Mouse (Mus musculus) urinary bladder, postnatal 14 days (tissue): ENCODE measurements around the gene Plaur.

ENCODE experiments used
- DNase-seq: peaks from one replicate; pipeline ENCODE4 v3.0.0; 2021; ENCODE audit warnings: low spot score

Plaur gene

DNA sequence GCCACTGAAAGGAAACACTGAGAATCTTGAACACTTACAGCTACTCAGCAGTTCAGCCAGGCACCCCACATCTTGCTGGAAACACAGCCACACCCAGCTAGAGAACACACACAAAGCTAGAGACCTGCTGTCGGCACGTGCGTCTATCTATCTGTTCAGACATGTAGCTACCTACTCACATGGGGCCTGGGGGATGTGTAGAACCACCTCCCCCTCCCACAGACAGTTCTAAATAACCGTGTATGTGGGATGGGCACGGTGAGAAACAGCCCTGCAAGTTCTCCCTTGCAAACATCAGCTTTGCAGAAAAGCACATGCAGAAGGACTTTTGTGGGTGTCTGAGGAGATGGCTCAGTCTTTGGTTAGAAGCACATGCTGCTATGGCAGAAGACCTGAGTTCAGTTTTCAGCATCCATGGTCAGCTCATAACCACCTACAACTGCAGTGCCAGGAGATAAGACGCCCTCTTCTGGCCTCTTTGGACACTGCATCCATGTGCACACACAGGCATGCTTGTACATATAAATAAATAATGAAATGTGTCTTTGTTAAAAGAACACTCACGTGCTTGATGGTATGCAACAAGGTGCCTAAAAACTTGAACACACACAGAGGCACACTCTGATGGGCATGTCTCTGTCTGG lies 15.5 kb upstream of the Plaur start:
- no peak for DNase-seq

DNA sequence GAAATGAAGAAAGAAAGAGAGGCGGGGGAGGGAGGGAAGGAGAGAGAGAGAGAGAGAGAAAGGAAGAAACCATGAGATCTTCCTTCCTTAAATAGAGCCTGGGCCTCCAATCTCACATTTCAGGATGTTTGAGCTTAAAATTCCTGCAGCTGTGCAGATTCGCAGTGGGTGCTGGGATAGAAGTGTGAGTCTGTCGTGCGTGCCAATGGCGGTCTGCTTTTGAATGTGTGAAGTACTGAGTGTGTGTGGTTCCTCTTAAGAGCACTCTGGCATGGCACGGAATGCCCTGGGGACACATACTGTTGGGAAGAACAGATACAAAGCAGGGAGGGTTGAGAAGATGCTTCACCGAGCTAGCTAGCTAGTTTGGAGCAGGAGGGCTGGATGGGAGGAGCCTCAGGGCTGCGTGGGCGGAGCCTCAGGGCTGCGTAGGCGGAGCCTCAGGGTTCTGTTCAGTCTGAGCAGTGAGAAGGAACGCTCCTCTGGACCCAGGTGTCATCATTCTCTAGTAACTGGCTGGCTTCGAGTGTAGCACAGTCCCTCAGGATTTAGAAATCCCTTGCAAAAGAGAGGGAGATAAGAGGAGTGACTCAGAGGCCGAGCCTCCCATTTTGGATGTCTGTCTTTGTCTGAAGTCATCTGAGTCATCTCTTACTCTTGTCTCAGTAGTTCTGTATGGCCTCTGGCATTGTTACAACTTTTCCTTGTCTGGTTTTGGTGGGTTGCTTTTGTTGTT lies 13.3 kb upstream of the Plaur start:
- peak; percentile 36 for DNase-seq

DNA sequence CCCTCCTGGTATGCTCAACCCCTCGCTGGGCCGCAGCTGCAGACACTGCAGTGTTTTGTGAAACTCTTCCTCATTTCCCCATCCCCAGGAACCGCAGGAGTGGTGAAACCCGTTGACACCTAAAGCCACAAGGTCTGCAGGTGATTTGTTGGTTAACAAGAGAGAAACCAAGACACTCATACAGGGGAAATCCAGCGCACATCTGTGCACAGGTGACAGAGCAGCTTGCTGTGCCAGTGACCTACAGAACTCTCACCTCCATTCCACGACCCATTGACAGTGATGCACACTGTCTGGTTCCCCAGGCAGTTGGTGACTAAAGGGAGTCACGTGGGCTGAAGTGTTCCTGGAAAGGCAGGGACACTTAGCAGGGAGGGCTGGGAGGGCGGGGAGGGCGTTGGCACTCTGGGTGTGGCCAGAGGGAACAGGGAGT lies 11.7 kb upstream of the Plaur start:
- no peak for DNase-seq

DNA sequence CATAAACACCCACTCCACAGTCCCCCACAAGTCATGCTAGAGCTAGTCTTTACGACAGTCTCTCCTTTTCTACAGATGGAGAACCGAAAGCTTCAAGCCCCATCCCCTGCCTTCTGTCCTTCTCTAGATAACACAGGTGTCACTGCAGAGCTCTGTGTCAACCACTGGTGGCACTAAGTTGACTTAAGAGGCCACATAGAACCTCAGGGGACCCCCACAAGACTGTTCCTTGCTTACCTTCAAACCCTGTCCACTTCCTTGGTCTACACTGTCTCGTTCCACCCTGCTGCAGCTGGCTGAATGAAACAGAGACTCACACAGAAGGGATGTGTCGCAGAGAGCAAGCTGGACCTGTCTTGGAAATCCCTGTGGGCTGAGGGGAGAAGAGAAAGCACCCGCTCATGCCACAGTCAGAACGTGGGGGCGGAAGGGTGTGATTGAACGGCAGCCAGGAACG lies 10.4 kb upstream of the Plaur start, which contains the start of gene Irgc1:
Gene Irgc1 (minus strand): TSS at position 443 of the 457 bp plus-strand sequence.
- no peak for DNase-seq

DNA sequence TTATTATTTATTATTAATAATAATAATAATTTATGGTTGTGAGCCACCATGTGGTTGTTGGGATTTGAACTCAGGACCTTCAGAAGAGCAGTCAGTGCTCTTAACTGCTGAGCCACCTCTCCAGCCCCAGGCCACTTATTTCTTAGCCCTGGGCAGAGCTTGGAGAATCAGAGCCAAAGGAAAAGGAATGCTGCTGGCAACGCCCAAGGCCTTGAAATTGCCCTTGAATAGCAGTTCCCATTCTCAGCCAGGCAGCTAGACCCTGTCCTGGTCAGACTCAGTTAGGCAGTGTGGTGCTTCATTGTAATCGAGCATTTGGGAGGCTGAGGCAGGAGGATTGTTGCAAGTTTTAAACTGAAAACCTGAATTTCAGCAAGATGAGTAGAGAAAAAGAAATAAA lies 8.1 kb upstream of the Plaur start:
- DNase-seq, result no peak

DNA sequence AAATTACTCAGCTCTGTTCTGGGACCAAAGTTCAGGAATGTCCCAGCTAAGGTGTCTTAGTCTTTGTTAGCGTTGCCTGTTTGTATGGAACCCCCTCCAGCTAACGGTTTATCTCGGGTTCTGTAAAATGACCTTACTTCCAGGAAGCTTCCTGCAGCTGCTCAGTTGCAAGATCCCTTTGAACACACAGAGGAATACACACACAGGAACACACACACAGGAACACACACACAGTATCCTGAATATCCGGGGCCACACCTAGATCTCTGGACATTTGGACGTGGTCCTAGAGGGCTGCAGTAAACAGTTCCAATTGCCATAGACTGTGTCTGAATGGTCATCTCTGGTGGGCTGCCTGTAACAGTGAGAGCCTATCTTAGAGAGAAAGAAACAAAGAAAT lies 6.6 kb upstream of the Plaur start:
- DNase-seq, result no peak

DNA sequence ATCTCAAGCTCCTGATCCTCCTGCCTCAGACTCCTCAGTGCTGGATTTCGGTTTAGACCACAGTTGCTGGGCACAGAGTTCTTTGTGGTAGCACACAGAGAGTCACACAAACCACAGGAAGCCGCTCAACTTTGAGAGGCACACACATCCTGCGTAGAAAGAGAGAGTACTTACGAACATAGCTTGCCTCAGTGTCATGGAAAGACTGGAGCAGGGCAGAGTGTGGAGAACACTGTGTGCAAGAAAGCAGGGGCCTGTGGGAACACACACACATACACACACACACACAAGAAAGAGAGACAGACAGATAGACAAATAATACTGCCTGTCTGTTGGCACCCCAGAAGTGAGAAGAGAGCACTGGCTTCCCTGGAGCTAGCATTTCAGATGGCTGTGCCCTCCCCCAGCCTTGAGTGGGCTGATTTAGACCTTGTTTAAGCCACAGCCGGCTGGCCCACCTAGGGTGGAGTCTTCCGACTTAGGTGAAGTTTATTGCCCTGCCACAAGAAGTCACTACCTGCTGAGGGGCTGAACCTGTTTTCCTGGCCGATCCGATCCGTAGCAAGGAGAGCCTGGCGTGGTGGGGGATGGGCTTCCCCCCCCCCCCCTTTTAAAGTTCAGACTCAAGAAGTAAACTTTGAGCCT lies 4.4 kb upstream of the Plaur start:
- no peak for DNase-seq

DNA sequence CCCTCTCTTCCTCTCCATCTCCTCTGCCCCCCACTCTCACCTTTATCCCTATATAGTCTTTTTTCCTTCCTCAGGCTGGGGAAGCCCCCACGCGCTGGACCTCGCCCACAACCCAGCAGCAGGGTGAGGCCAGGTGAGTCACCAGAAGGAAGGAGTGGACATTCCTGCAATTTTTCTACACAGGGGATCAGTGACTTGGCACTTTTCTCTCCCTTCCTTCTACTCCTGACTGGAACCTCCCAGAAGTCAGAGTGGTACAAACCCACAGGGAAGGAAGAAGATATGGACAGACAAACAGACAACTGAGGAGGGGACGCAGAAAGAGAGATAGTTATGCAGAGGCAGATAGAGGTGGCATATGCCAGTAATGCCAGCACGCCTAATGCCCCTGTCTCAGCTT lies 2.8 kb upstream of the Plaur start:
- peak; percentile 62 for DNase-seq

DNA sequence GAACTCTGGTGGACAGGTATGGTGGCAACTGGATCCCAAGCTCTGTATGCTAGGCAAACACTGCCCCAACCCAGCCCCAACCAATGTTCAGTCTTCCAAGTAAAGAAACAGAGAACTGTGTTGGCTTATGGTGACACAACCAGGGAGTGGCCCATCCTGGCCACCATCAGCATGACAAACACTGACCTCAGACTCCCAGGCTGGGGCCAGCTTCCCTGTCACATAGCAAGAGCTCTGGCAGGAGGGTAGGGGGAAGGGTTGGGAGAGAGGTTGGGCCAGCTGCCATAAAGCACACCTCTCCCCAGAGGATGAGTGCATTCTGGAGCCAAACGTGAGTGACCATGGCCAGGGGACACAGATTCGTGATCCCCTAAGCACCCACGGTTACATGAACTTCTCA lies 2.4 kb upstream of the Plaur start:
- DNase-seq, result peak; percentile 64

DNA sequence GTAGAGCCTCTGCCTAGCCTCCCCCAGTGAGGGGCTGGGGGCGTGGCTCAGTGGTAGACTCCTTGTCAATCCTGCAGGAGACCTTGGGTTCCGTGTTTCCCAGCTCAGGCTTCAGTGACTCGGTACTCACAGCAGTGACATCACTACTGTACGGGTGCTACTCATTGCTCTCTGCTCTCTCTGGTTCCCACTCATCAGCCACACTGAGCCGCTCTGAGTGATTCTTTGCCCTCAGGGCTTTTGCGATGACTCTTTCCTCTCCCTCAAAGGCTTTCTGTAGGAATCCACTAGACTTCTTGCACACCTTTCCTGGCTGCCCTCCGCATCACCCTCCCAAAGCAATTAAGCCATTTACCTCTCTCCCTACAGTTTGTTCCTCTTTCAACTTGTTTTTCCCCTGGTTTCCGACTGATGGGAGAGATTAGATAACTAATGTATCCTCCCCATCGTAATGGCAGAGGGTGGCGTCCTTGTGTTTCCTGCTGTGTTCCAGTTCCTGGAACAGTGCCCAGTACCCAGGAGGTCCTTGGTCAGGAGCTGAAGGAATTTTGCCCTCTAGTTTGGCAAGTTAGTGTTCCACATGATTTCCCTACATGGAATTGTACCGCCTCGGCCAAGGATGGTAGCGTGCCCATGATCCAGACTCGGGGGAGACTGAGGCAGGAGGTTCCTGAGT lies 770 bp upstream of the Plaur start:
- DNase-seq, result peak; percentile 47

DNA sequence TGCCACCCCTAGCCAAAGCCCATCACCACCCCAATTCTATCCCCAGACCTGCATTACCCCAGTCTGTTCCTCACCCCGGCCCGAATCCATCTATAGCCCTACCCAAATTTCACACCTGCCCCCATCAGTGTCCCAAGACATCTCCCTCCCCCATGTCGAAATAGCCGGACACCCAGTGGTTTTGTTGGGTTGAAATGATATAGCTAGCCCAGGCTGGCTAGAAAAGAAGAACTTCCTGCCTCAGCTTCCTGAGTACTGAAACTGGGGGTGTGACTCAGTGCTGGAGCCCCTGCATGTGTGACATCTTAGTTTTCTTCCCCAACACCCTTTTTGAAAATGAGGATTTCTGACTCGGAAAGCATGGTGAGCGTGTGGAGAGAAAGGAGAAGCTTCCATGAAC lies 4.6 kb downstream of the Plaur start:
- no peak for DNase-seq

DNA sequence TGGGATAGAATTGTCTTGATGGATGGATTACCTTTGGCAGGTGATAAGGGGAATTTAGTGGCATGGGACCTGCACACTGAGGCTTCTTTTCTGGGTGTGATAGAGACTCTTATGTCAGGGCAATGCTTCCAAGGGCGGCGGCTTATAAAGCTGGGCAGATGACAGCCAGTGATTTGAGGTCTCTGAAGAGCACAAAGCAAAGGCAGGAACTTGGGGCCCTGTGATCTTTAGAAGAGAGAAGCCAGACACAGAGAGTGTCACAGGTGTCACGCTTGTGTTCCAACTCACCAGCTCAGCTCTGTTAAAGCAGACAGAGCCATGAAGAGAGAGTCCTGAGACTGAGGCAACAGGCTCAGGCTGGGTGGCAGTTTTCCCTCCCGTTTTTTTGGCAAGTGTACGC lies 5.6 kb downstream of the Plaur start:
- DNase-seq, result no peak

DNA sequence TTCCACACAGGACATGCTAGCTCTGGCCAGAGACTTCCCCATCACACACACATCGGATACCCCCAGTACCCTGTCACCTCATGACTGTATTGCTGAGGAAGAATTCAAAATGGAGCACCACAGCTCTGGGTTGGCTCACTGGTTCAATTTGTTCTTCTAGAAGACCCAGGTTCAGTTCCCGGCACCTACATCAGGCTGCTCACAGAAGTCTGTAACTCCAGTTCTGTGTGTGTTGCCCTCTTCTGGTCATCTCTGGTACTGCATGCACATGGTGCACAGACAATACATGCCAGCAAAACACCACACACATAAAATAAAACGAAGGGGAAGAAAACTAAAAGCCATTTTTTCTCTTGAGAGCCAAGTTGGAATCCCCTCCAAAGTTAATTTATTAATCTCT lies 6.8 kb downstream of the Plaur start:
- DNase-seq, result no peak

DNA sequence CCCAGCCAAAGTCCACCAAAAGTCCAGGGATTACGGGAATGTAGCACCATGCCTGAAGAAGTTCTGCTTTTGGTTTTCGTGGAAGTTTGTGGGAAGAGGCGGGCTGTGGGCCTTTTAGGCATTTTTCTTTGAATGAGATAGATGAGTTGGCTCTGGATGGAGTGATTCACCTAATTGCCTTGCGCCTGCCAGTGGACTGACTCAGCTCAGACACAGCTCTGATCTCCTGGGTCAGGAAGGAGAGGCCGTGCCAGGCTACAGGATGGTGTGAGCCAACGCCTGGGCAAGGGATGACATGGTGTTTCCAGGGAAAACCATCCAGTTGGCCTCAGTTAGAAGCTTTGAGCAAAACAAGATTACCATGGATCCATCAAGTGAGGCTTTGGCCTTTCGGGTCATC lies 8.1 kb downstream of the Plaur start:
- DNase-seq, result peak; percentile 25

DNA sequence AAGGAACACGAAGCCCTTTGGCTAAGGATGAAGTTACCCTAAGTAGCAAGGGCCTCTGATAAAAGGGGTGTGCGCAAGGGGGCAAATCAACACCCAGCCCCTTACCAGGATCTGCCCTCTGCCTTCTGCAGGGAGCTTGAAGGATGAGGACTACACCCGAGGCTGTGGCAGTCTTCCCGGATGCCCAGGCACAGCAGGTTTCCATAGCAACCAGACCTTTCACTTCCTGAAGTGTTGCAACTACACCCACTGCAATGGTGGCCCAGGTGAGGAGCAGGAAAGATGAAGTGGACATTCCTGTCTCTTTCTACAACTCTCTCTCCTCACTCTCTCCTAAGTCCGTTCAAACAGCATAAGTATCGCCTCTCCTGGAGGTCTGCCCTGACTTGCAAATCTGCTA lies 10.2 kb downstream of the Plaur start:
- no peak for DNase-seq

DNA sequence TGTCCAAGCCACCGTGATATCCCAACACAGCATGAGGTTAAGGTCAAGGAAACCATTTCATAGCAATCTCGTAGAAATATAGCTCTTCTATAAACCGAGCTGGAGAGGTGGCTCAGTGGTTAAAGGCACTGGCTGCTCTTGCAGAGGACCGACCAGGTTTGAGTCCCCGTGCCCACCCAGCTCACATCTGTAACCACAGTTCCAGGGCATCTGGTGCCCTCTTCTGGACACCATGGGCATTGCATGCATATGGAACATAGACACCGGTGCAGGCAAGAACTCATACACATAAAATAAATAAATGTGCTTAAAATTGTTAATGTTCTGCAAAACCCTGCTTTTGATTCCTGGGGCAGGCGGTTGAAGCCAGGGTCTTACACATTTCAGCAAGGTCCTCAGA lies 10.7 kb downstream of the Plaur start:
- peak; percentile 27 for DNase-seq

DNA sequence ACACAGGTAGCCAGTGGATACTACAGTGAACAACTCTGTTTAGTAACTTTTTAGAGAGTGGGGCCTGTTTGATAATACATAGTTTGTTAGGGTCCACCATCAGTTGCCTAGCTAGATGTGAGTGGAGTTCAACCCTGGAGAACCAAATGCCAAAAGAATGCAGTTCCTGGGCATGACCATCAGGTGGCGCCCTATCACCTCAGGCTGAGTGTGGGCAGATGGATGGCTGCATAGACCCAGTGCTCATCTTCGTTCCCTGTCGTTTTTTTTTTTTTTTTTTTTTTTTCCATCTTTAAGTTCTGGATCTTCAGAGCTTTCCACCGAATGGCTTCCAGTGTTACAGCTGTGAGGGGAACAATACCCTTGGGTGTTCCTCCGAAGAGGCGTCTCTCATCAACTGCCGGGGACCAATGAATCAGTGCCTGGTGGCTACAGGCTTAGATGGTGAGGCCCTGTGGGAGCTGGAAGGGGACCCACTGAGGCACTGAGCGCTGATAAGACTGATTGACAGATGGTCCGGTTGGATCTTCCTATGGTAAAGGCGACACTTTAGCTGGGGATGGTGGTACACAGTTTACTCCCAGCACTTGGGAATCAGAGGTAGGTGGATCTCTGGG lies 11.7 kb downstream of the Plaur start:
- DNase-seq, result peak; percentile 55

DNA sequence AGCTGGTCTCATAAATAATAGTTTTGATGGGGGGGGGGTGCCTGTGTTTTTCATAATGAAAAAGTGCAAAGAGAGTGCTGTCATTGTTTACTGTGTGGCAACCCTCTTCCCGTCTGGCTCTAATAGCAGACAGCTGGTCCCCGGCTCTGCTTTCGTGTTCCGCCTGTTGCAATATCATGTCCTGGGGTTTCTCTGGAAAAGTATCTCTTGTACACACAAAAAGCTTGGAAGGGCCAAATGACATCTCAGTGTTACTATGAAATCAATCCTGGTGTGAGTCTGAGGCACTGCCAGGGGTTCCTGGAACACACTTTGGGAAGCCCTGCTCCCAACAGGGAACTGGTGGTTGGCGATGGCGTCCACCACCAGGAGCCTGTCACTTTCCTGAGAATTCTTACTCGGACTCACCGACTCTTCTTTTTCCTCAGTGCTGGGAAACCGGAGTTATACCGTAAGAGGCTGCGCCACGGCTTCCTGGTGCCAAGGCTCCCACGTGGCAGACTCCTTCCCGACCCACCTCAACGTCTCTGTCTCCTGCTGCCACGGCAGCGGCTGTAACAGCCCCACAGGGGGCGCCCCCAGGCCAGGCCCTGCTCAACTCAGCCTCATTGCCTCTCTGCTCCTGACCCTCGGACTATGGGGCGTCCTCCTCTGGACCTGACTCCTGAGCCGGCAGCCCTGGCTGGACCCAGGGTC lies 12.7 kb downstream of the Plaur start:
- no peak for DNase-seq

DNA sequence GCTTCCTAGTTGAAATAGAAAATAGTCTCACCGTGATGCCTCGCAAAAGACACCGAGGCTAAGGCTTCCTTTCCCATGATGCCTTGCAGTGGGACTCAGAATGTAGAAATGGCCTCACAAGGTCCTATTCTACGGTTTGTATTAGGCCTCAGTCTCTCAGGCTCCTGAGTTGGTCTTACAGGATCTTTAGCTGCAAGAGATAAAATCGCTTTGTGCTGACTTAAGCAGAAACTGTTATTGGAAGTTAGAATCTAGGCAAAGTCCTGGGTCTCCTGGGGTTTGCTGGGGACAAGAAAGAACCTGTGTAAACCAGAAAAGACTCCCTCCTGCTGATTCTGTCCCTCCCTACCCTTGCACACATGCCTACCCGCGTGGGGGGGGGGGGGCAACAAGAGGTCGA lies 14.1 kb downstream of the Plaur start:
- DNase-seq, result no peak

DNA sequence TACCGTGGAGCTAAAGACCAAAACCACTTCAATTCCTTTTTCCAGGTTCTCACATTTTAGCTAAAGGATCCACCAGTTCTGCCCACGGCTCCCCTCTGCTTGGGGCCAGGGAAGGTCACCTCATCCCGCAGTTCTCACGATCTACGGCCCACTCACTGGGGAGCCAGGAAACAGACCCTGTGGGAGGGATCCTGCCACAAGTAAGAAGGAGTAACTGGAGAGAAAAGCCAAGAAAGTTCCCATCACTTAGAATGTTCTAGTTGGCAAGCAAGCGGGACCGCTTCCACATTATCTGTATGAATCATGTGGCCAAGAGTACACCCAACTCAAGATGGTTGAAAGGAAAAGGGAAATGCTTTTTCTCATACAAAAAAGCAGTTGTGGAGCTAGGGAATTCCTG lies 14.6 kb downstream of the Plaur start:
- DNase-seq, result no peak

DNA sequence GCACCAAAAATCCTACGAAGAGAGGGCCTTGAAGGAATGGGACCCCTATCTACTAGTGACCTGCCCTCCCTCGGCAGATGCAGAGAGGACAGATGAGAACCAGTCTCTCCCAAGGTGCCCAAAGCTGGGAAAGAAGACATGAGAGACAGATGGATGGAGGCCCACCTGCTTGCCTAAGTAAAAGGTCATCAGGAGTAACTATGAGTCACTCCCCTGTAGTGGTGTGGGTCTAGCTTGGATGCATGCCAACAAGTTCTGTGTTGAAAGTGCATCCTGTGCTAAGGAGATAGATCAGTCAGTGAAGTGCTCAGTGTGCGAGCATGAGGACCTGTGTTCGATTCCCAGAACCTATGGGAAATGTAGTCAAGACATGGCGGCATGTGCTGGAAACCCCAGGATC lies 16.6 kb downstream of the Plaur start:
- no peak for DNase-seq

DNA sequence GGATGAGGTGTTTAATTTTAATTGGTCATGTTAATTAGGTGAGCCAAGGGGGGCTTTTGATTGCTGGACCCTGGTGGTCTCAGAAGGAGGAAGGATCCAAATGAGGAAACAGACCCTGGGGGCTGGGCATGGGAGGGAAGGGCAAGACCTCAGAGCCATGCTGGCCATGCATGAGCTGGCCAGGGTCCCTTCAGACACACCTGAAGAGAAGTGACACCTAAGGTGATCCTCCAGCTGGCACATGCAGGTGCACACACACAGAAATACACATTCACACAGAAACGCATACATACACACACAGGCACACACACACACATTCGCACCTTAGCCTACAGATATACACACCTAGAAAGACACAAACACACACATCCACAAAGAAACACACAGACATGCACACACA lies 17.4 kb downstream of the Plaur start:
- DNase-seq, result no peak
